Mouse (Mus musculus) left cerebral cortex, postnatal 25 days (tissue): ENCODE measurements at regions not wholly inside any gene's neighbourhood (a gene's known extent, or its start where the extent isn't known, plus 50 kb on each side); places are given as distances from the start of the nearest gene placed in this dataset.
A peak's percentile ranks its signal among the peaks of the same experiment; 100 is the strongest.

ENCODE experiments used
- DNase-seq, 2 experiments: peaks; one replicate each; pipeline ENCODE4 v3.0.0; 2022; ENCODE audit warnings: low spot score in 2 of 2, mixed read lengths in 1 of 2
- intact Hi-C: fragments of 180-260 bp; cut with DNase I; formaldehyde crosslinking; loops from one replicate; pipeline ENCODE4 v1.15.1; 2025

GRCm38 (mm10) chr15:40223272-40223671 is 89.1 kb downstream of the 9330182O14Rik start:
- intact Hi-C loops, result no loop called here
- DNase-seq, result no peak

GRCm38 (mm10) chr15:40241764-40242163 is 107.6 kb downstream of the 9330182O14Rik start:
- DNase-seq, result no peak
- intact Hi-C loops, result no loop called here

GRCm38 (mm10) chr15:40248966-40249365 is 114.8 kb downstream of the 9330182O14Rik start:
- no peak for DNase-seq
- intact Hi-C loops, result no loop called here

GRCm38 (mm10) chr15:40259433-40259832 is 125.3 kb downstream of the 9330182O14Rik start:
- intact Hi-C loops, result no loop called here
- DNase-seq, result no peak

GRCm38 (mm10) chr15:40279021-40279420 is 144.9 kb downstream of the 9330182O14Rik start:
- DNase-seq, result no peak
- intact Hi-C loops, result no loop called here

GRCm38 (mm10) chr15:40280551-40280950 is 146.4 kb downstream of the 9330182O14Rik start:
- DNase-seq, result no peak

GRCm38 (mm10) chr15:40281078-40281720 is 147.0 kb downstream of the 9330182O14Rik start:
- DNase-seq, result no peak
- intact Hi-C loops, result no loop called here

More at GRCm38 (mm10) chr15:40280551-40280950, 146.4 kb downstream of the 9330182O14Rik start:
- intact Hi-C loops, result no loop called here

- intact Hi-C loops, result no loop called here
- no peak for DNase-seq
Observed at GRCm38 (mm10) chr15:40291602-40292001, 157.4 kb downstream of the 9330182O14Rik start.

GRCm38 (mm10) chr15:40312226-40312625 is 178.1 kb downstream of the 9330182O14Rik start:
- DNase-seq, result no peak
- intact Hi-C loops, result no loop called here

GRCm38 (mm10) chr15:40339746-40340145 is 205.6 kb downstream of the 9330182O14Rik start:
- intact Hi-C loops, result no loop called here
- peak in 1 of 2 experiments; percentile 72 for DNase-seq

- no peak for DNase-seq
- intact Hi-C loops, result no loop called here
Observed at GRCm38 (mm10) chr15:40340269-40340668, 206.1 kb downstream of the 9330182O14Rik start.

- DNase-seq, result no peak
- intact Hi-C loops, result no loop called here
Observed at GRCm38 (mm10) chr15:40351473-40351872, 217.3 kb downstream of the 9330182O14Rik start.

- intact Hi-C loops, result no loop called here
- no peak for DNase-seq
Observed at GRCm38 (mm10) chr15:40354802-40355487, 220.8 kb downstream of the 9330182O14Rik start.

GRCm38 (mm10) chr15:40356096-40356495 is 221.9 kb downstream of the 9330182O14Rik start:
- intact Hi-C loops, result no loop called here
- no peak for DNase-seq

- intact Hi-C loops, result no loop called here
- DNase-seq, result no peak
Observed at GRCm38 (mm10) chr15:40358341-40358740, 224.2 kb downstream of the 9330182O14Rik start.

- DNase-seq, result no peak
- intact Hi-C loops, result no loop called here
Observed at GRCm38 (mm10) chr15:40361849-40362533, 227.8 kb downstream of the 9330182O14Rik start.

GRCm38 (mm10) chr15:40364221-40364621 is 230.1 kb downstream of the 9330182O14Rik start:
- intact Hi-C loops, result no loop called here

GRCm38 (mm10) chr15:40365613-40366012 is 231.4 kb downstream of the 9330182O14Rik start:
- intact Hi-C loops, result no loop called here
- no peak for DNase-seq

More at GRCm38 (mm10) chr15:40364221-40364621, 230.1 kb downstream of the 9330182O14Rik start:
- DNase-seq, result peak in 1 of 2 experiments; percentile 28

GRCm38 (mm10) chr15:40367026-40367425 is 232.9 kb downstream of the 9330182O14Rik start:
- DNase-seq, result peak in 1 of 2 experiments; percentile 74
- intact Hi-C loops, result no loop called here

GRCm38 (mm10) chr15:40368746-40369145 is 234.6 kb downstream of the 9330182O14Rik start:
- peak in 1 of 2 experiments; percentile 12 for DNase-seq
- intact Hi-C loops, result no loop called here
